Comparison of ENCODE assay signal across 17 mouse cellular contexts in the genomic region with DNA sequence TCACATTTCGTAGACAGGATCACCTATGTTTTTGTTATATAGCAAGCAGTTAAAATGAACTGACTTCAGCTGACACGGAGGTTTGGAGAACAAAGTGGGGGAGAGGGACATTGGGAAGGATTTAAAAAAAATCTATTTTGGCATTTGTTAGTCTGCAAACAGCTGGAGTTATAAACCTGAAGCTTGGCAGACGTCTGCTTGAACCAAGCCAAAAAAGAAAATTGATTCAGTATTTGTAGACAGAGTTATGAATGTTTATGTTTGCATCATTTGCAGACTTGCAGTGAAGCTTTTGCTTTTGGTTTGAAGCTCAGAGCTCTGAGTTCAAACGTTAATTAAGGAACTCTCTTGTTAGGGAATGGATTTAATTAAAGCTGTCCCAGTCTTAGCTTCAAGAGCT. TPM values are rescaled to one million over a fixed set of nuclear protein-coding genes. Genes with fewer than 3 reads are reported as not detected.
DNase-seq lines count a peak whose midpoint lies in the region; ATAC-seq and TF ChIP-seq lines count a peak whose summit lies in the region.
"Had no signal": no experiment of that assay in that cellular context is flagged by ENCODE, and none has a peak within 500 bp of the region (broad histone marks: within the 10 kb centered on the region; RNA-seq: fewer than 3 reads in every experiment).

No protein-coding gene starts in this region.

- H3K4me1 ChIP-seq in liver, adult 2 months (ENCODE audit: control insufficient read depth, insufficient read depth, low read length): peaks cover 6% of the 10 kb centered on the region; the same call in 1 of the 2 replicates
- no peaks in the 10 kb centered on the region for H3K4me1 ChIP-seq in liver, embryonic 11.5 days (replicated peaks; ENCODE audit: control insufficient read depth, insufficient read depth, low read length)
- peaks cover 21% of the 10 kb centered on the region for H3K4me1 ChIP-seq in intestine, embryonic 16.5 days (ENCODE audit: control insufficient read depth, insufficient read depth, low read length)
- 0 out of 2 replicates have a peak, but pooled peaks cover 6% of the 10 kb centered on the region for H3K4me1 ChIP-seq in neural tube, embryonic 15.5 days
- no peaks in the 10 kb centered on the region for H3K4me1 ChIP-seq in heart, embryonic 11.5 days (ENCODE audit: control insufficient read depth, insufficient read depth, low read length)
- H3K4me1 ChIP-seq: hindbrain, embryonic 12.5 days had no signal

- peaks cover 17% of the 10 kb centered on the region for H3K36me3 ChIP-seq in liver, adult 2 months (ENCODE audit: control insufficient read depth, insufficient read depth, low read length)
- H3K36me3 ChIP-seq in liver, embryonic 11.5 days (ENCODE audit: control insufficient read depth, insufficient read depth, low read length): no peaks in the 10 kb centered on the region
- H3K36me3 ChIP-seq in intestine, embryonic 16.5 days (ENCODE audit: control insufficient read depth, insufficient read depth, low read length): no peaks in the 10 kb centered on the region
- H3K36me3 ChIP-seq in neural tube, embryonic 15.5 days: peaks cover 4% of the 10 kb centered on the region; the same call in 1 of the 2 replicates
- H3K36me3 ChIP-seq in heart, embryonic 11.5 days (ENCODE audit: control insufficient read depth, insufficient read depth, low read length): no peaks in the 10 kb centered on the region
- H3K36me3 ChIP-seq: midbrain, embryonic 15.5 days had no signal

- peak; percentile 92 for DNase-seq in liver, adult 2 months (ENCODE audit: extremely low read depth, low read depth, low spot score)
- DNase-seq in liver, embryonic 11.5 days (ENCODE audit: low spot score): no peak
- DNase-seq in 3T3-L1 (ENCODE audit: low read depth, low spot score): peak; percentile 63
- peak; percentile 84 for DNase-seq in NIH3T3 (ENCODE audit: low read depth)
- DNase-seq in left cerebral cortex, adult 9 months (ENCODE audit: low spot score in 2 of 2): no peak
- DNase-seq: cerebellum, adult 9-11 months; embryo, embryonic 11 days; kidney, adult 11 months; kidney, postnatal 25 days; right cerebral cortex, postnatal 25 days; thymus, postnatal 25 days had no signal

- no peak for ATAC-seq in liver, embryonic 11.5 days (replicated peaks; ENCODE audit: low FRiP score)
- no peak for ATAC-seq in intestine, embryonic 16.5 days
- no peak for ATAC-seq in neural tube, embryonic 15.5 days (ENCODE audit: low FRiP score)
- no peak for ATAC-seq in heart, embryonic 11.5 days (replicated peaks; ENCODE audit: insufficient number of reproducible peaks, low FRiP score, low TSS enrichment)
- ATAC-seq: CD4-positive, CD25-positive, alpha-beta regulatory T cell, adult 4 months had no signal

- no peak overlapping the region for H3K27ac ChIP-seq in liver, adult 2 months (replicated peaks; ENCODE audit: insufficient read depth, low read depth, low read length)
- no peak overlapping the region for H3K27ac ChIP-seq in liver, embryonic 11.5 days (ENCODE audit: low read depth, low read length)
- H3K27ac ChIP-seq in intestine, embryonic 16.5 days (ENCODE audit: low read length): peak overlapping the region; percentile 77
- H3K27ac ChIP-seq in neural tube, embryonic 15.5 days (replicated peaks): no peak overlapping the region
- H3K27ac ChIP-seq in heart, embryonic 11.5 days (ENCODE audit: low read depth, low read length): no peak overlapping the region
- H3K27ac ChIP-seq: hindbrain, embryonic 12.5 days; midbrain, embryonic 15.5 days had no signal

- no peak overlapping the region for H3K4me3 ChIP-seq in liver, adult 2 months (ENCODE audit: insufficient read depth, low read depth, low read length)
- H3K4me3 ChIP-seq in liver, embryonic 11.5 days (ENCODE audit: low read depth, low read length): no peak overlapping the region
- H3K4me3 ChIP-seq in intestine, embryonic 16.5 days (ENCODE audit: low read length): no peak overlapping the region; the same call in 1 of the 2 replicates
- no peak overlapping the region for H3K4me3 ChIP-seq in neural tube, embryonic 15.5 days (replicated peaks)
- no peak overlapping the region for H3K4me3 ChIP-seq in heart, embryonic 11.5 days (ENCODE audit: low read depth, low read length)
- H3K4me3 ChIP-seq: hindbrain, embryonic 12.5 days; midbrain, embryonic 15.5 days had no signal

- H3K4me2 ChIP-seq in liver, embryonic 11.5 days: no peak overlapping the region
- peak overlapping the region; percentile 16 for H3K4me2 ChIP-seq in intestine, embryonic 16.5 days (ENCODE audit: low read depth, low read length)
- no peak overlapping the region for H3K4me2 ChIP-seq in neural tube, embryonic 15.5 days
- no peak overlapping the region for H3K4me2 ChIP-seq in heart, embryonic 11.5 days
- H3K4me2 ChIP-seq: hindbrain, embryonic 12.5 days; midbrain, embryonic 15.5 days had no signal

- no peaks in the 10 kb centered on the region for H3K27me3 ChIP-seq in liver, adult 2 months (ENCODE audit: control insufficient read depth, insufficient read depth, low read length)
- H3K27me3 ChIP-seq in liver, embryonic 11.5 days (replicated peaks; ENCODE audit: control insufficient read depth, insufficient read depth, low read length): no peaks in the 10 kb centered on the region
- H3K27me3 ChIP-seq in intestine, embryonic 16.5 days (replicated peaks; ENCODE audit: control insufficient read depth, insufficient read depth, low read length): no peaks in the 10 kb centered on the region
- H3K27me3 ChIP-seq in neural tube, embryonic 15.5 days (replicated peaks): no peaks in the 10 kb centered on the region
- H3K27me3 ChIP-seq in heart, embryonic 11.5 days (ENCODE audit: control insufficient read depth, insufficient read depth, low read length): no peaks in the 10 kb centered on the region
- H3K27me3 ChIP-seq: hindbrain, embryonic 12.5 days; midbrain, embryonic 15.5 days had no signal

- H3K9ac ChIP-seq in liver, adult 2 months (ENCODE audit: low read depth, low read length): no peak overlapping the region
- no peak overlapping the region for H3K9ac ChIP-seq in liver, embryonic 11.5 days (ENCODE audit: low read depth, low read length)
- no peak overlapping the region for H3K9ac ChIP-seq in intestine, embryonic 16.5 days (ENCODE audit: low read depth, low read length)
- no peak overlapping the region for H3K9ac ChIP-seq in neural tube, embryonic 15.5 days (replicated peaks)
- H3K9ac ChIP-seq in heart, embryonic 11.5 days (ENCODE audit: low read depth, low read length): no peak overlapping the region
- H3K9ac ChIP-seq: hindbrain, embryonic 12.5 days; midbrain, embryonic 15.5 days had no signal

- TF ChIP-seq CTCF in liver, adult 2 months (IDR thresholded peaks at IDR 0.05; ENCODE audit: low read depth, low read length): no peak

- H3K9me3 ChIP-seq in liver, embryonic 11.5 days (ENCODE audit: control insufficient read depth, low read length): no peaks in the 10 kb centered on the region
- no peaks in the 10 kb centered on the region for H3K9me3 ChIP-seq in intestine, embryonic 16.5 days (ENCODE audit: control insufficient read depth, low read length)
- no peaks in the 10 kb centered on the region for H3K9me3 ChIP-seq in neural tube, embryonic 15.5 days (replicated peaks)
- H3K9me3 ChIP-seq in heart, embryonic 11.5 days (replicated peaks; ENCODE audit: control insufficient read depth, low read length): no peaks in the 10 kb centered on the region
- H3K9me3 ChIP-seq: hindbrain, embryonic 12.5 days; midbrain, embryonic 15.5 days had no signal

- H3K79me2 ChIP-seq in liver, adult 2 months (ENCODE audit: control insufficient read depth, insufficient read depth, low read length): peaks cover 10% of the 10 kb centered on the region; the same call in 1 of the 2 replicates

- no peak for TF ChIP-seq POLR2A in liver, adult 2 months (IDR thresholded peaks at IDR 0.05; ENCODE audit: extremely low read depth, insufficient read depth, low read length)

- WGBS in liver, adult 2 months: 11% methylated on average over 4 of the region's 4 CpGs
- 62% methylated on average over 4 of the region's 4 CpGs for WGBS in liver, embryonic 11.5 days
- 44% methylated on average over 4 of the region's 4 CpGs for WGBS in intestine, embryonic 16.5 days
- 57% methylated on average over 4 of the region's 4 CpGs for WGBS in neural tube, embryonic 15.5 days
- WGBS in heart, embryonic 11.5 days (ENCODE audit: insufficient replicate concordance): 62% methylated on average over 4 of the region's 4 CpGs

RNA-seq across cellular contexts. Expression of a gene that starts 52.2 kb away (rescaled TPM):
- total RNA-seq in liver, adult 2 months (2014; rRNA removed): 0.87 and 1.0 TPM in 2 replicates
- 0.06 and 0.21 TPM in 2 replicates for polyA plus RNA-seq in liver, adult 2 months (2012; rRNA removed)
- 21.2 and 21.9 TPM in 2 replicates for polyA plus RNA-seq in liver, embryonic 11.5 days (2014; fragmentation: Nextera tagmentation; extraction: Ambion mirVana)
- 8.7 and 9.2 TPM in 2 replicates for polyA plus RNA-seq in intestine, embryonic 16.5 days (2015; fragmentation: Nextera tagmentation; extraction: Ambion mirVana)
- 3.6 and 4.7 TPM in 2 replicates for polyA plus RNA-seq in neural tube, embryonic 15.5 days (2015; fragmentation: Nextera tagmentation; extraction: Ambion mirVana)
- polyA plus RNA-seq in heart, embryonic 11.5 days (2014; fragmentation: Nextera tagmentation; extraction: Ambion mirVana): 11.3 and 11.7 TPM in 2 replicates

RNA-seq across cellular contexts. Expression of a gene that starts 52.4 kb away (rescaled TPM):
- total RNA-seq in liver, adult 2 months (2014; rRNA removed): 6.2 and 6.6 TPM in 2 replicates
- 4.2 and 4.6 TPM in 2 replicates for polyA plus RNA-seq in liver, adult 2 months (2012; rRNA removed)
- 30.1 and 33.6 TPM in 2 replicates for polyA plus RNA-seq in liver, embryonic 11.5 days (2014; fragmentation: Nextera tagmentation; extraction: Ambion mirVana)
- polyA plus RNA-seq in intestine, embryonic 16.5 days (2015; fragmentation: Nextera tagmentation; extraction: Ambion mirVana): 22.8 and 25.3 TPM in 2 replicates
- polyA plus RNA-seq in neural tube, embryonic 15.5 days (2015; fragmentation: Nextera tagmentation; extraction: Ambion mirVana): 21.4 and 23.5 TPM in 2 replicates
- polyA plus RNA-seq in heart, embryonic 11.5 days (2014; fragmentation: Nextera tagmentation; extraction: Ambion mirVana): 17.5 and 18.2 TPM in 2 replicates

Comparison
In these comparisons a context has a peak if more than half of its experiments do, and no peak if none do; other contexts are left out.
1. DNase-seq: peak in liver, adult 2 months (single experiment), 3T3-L1 (single experiment) and NIH3T3 (single experiment); none in liver, embryonic 11.5 days (single experiment) and left cerebral cortex, adult 9 months (0 of 2).